Mouse (Mus musculus): ENCODE measurements around the gene Rptor.

GRCm38 (mm10) chr11:119936456-119936855 lies 333.8 kb downstream of the Rptor start:
- no peak; the same call in 1 of the 2 replicates for TF ChIP-seq CTCF (IDR thresholded peaks at IDR 0.05; ENCODE audit: low read depth, low read length)
- TF ChIP-seq POLR2A (IDR thresholded peaks at IDR 0.05; ENCODE audit: extremely low read depth, insufficient read depth, low read length), result no peak

Measured in liver, adult 2 months (tissue).